Comparison of ENCODE assay signal across 8 mouse cellular contexts in the genomic region with DNA sequence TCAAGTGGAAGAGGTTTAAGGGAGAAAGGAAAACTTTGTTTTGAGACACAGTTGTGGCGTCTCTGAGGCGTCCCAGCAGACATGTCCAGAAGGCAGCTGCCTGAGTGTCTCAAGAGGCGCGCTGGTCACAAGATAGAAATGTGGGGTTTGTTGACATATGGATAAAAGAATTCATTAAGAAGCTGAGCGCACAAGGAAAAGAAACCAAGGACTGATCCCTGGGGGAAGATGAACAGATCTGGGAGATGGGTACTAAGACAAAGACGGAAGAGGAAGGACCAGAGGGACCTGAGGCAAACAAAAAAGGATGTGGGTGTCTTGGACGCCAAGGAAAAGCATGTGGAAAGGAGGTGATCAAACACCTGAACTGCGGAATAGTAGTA.
DNase-seq lines count a peak whose midpoint lies in the region; ATAC-seq lines count a peak whose summit lies in the region.

No protein-coding gene starts in this region.

- H3K27me3 ChIP-seq in hindbrain, embryonic 13.5 days: no peaks in the 10 kb centered on the region
- 0 out of 2 replicates have a peak, but pooled peaks cover 4% of the 10 kb centered on the region for H3K27me3 ChIP-seq in hindbrain, embryonic 10.5 days (ENCODE audit: insufficient read depth, poor library complexity, severe bottlenecking)
- peaks cover 10% of the 10 kb centered on the region for H3K27me3 ChIP-seq in midbrain, embryonic 12.5 days

- peaks cover 3% of the 10 kb centered on the region; the same call in 1 of the 2 replicates for H3K4me1 ChIP-seq in hindbrain, embryonic 13.5 days (replicated peaks)
- peaks cover 4% of the 10 kb centered on the region; the same call in 1 of the 2 replicates for H3K4me1 ChIP-seq in hindbrain, embryonic 10.5 days (replicated peaks)
- H3K4me1 ChIP-seq in midbrain, embryonic 12.5 days: 0 out of 2 replicates have a peak, but pooled peaks cover 4% of the 10 kb centered on the region

- H3K4me2 ChIP-seq in hindbrain, embryonic 13.5 days: 0 out of 2 replicates have a peak overlapping the region, but pooled peaks have one; percentile 45
- no peak overlapping the region for H3K4me2 ChIP-seq in midbrain, embryonic 12.5 days (replicated peaks)

- no peak overlapping the region for H3K9ac ChIP-seq in hindbrain, embryonic 13.5 days
- H3K9ac ChIP-seq in midbrain, embryonic 12.5 days (replicated peaks): no peak overlapping the region

- no peaks in the 10 kb centered on the region for H3K36me3 ChIP-seq in hindbrain, embryonic 13.5 days
- no peaks in the 10 kb centered on the region for H3K36me3 ChIP-seq in hindbrain, embryonic 10.5 days
- H3K36me3 ChIP-seq in midbrain, embryonic 12.5 days: no peaks in the 10 kb centered on the region

- DNase-seq in hindbrain, embryonic 10.5 days (ENCODE audit: low spot score): no peak
- DNase-seq in MN1 (ENCODE audit: low spot score): peak; percentile 6
- peak; percentile 21 for DNase-seq in heart, postnatal 4 days
- no peak for DNase-seq in ovary, postnatal 10 days (ENCODE audit: low spot score)
- no peak for DNase-seq in thymus, postnatal 0 days (ENCODE audit: low spot score)
- no peak for DNase-seq in urinary bladder, adult 2 months (ENCODE audit: low spot score)

- ATAC-seq in hindbrain, embryonic 13.5 days (ENCODE audit: low FRiP score): peak; percentile 49; the same call in 1 of the 2 replicates
- ATAC-seq in midbrain, embryonic 12.5 days (ENCODE audit: low FRiP score, low read depth): peak; percentile 41

- H3K4me3 ChIP-seq in hindbrain, embryonic 13.5 days: no peak overlapping the region
- no peak overlapping the region for H3K4me3 ChIP-seq in hindbrain, embryonic 10.5 days
- no peak overlapping the region for H3K4me3 ChIP-seq in midbrain, embryonic 12.5 days

- no peak overlapping the region for H3K27ac ChIP-seq in hindbrain, embryonic 13.5 days
- H3K27ac ChIP-seq in hindbrain, embryonic 10.5 days: no peak overlapping the region
- H3K27ac ChIP-seq in midbrain, embryonic 12.5 days (replicated peaks): no peak overlapping the region

- WGBS in hindbrain, embryonic 13.5 days: 62% methylated on average over 8 of the region's 8 CpGs
- 61% methylated on average over 8 of the region's 8 CpGs for WGBS in hindbrain, embryonic 10.5 days
- 49% methylated on average over 8 of the region's 8 CpGs for WGBS in midbrain, embryonic 12.5 days

- no peaks in the 10 kb centered on the region for H3K9me3 ChIP-seq in hindbrain, embryonic 13.5 days
- H3K9me3 ChIP-seq in hindbrain, embryonic 10.5 days: no peaks in the 10 kb centered on the region
- H3K9me3 ChIP-seq in midbrain, embryonic 12.5 days: no peaks in the 10 kb centered on the region

Comparison
In these comparisons a context has a peak if more than half of its experiments do, and no peak if none do; other contexts are left out.
1. DNase-seq: peak in MN1 (single experiment) and heart, postnatal 4 days (single experiment); none in hindbrain, embryonic 10.5 days (single experiment), ovary, postnatal 10 days (single experiment), thymus, postnatal 0 days (single experiment) and urinary bladder, adult 2 months (single experiment).